Mouse (Mus musculus): ENCODE results near the gene Tesc. TPM values are rescaled to one million over a fixed set of nuclear protein-coding genes. Genes with fewer than 3 reads are reported as not detected.

Tesc gene
- total RNA-seq, 2 experiments from 2014 or later: not detected

DNA sequence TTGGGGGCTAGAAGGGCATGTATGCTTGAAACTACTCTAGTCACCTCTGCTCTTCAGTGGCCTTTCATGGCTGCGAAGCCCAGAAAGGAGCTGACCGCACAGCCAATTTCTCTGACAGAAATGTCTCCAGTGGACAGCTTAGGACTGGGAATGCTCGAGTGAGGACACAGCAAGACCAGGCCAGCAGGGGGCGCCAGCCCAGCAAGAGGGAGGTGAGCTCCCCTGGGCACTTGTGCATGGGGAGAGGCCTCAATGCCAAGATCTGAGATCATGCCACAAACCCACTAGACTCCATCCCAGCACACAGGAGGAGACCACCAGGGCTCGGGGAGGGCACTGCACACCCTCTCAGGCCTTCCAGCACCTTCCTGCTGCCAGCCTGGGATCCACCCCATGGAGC, 39.3 kb downstream of the Tesc start:
- ATAC-seq (replicated peaks; ENCODE audit: low FRiP score, poor library complexity, severe bottlenecking): no peak

DNA sequence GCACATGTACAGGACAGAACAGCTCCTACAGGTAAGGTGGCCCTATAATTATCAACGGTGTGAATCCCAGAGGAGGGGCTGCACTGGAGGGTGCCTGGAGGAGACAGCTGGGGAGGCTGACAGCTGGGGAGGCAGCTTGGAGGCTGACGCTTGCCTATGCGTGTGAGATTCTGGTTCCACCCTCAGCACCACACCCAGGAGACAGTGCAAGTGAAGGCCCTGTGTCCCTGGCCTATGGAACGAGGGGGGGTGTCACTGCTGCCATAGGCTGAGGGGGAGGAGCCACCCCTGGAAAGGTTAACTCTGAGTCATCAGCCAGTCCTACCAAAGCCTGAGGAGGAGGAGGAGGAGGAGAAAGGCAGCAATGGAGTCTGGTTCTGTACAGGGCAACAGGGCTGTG, 40.0 kb downstream of the Tesc start:
- ATAC-seq (replicated peaks; ENCODE audit: low FRiP score, poor library complexity, severe bottlenecking): no peak

DNA sequence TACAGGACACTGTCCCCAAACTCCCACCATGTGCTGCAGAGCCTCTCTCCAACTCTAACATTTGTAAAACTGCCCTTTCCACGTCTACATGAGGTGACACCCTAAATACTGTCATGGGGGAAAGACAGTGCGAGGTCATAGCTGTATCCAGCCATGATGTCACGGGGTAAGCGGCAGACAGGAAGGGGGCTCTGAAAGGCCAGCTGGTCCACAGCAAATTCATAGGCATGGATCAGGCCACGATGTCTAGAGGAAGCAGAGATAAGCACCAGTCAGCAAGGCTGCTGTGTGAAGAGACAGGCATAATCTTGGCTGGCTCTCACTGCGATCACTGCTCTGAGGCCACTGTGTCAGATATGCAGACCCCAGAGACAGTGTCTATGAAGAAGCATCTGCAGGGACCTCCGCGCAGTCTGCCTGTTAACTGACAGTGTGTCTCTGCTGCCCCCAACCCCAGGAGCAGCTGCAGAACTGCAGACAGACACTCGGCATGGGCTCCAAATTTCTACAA, 40.5 kb downstream of the Tesc start:
- ATAC-seq (replicated peaks; ENCODE audit: low FRiP score, poor library complexity, severe bottlenecking): no peak

DNA sequence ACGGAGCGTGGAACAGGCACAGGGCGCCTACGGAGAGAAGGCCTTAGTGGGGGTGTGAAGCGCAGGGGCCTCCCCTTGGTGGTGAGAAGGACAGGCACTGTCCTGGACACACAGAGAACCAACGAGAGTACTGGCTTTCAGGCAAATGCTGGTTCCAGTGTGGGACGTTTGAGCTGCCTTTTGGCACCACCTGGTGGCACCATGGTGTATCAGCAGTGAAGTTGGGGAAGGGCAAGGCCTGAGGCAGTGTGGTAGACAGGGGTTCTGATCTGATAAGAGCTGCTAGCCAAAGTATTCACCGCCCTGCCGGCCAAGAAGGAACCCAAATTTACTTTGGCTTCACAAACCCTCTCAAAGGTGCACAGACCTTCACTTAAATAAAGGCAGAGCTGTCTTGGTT, 41.8 kb downstream of the Tesc start:
- ATAC-seq (replicated peaks; ENCODE audit: low FRiP score, poor library complexity, severe bottlenecking): no peak

DNA sequence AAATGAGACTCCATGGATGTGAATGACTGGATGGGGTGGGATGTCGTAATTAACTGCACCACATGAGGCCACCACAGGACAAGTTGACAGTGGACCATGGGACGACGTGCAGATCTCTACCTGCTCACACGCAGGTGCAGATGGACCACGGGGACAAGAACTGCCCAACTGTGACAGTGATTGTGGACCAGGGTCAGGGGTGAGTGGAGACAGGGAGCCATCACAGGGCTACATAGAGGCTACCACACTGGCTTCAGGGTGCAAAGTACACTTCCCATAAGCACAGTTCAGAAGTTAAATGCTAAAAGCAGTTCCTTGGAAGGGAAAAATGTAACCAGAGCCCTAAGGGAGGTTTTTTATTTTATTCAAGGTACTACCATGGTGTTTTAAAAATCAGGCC, 44.2 kb downstream of the Tesc start:
- no peak for ATAC-seq (replicated peaks; ENCODE audit: low FRiP score, poor library complexity, severe bottlenecking)

DNA sequence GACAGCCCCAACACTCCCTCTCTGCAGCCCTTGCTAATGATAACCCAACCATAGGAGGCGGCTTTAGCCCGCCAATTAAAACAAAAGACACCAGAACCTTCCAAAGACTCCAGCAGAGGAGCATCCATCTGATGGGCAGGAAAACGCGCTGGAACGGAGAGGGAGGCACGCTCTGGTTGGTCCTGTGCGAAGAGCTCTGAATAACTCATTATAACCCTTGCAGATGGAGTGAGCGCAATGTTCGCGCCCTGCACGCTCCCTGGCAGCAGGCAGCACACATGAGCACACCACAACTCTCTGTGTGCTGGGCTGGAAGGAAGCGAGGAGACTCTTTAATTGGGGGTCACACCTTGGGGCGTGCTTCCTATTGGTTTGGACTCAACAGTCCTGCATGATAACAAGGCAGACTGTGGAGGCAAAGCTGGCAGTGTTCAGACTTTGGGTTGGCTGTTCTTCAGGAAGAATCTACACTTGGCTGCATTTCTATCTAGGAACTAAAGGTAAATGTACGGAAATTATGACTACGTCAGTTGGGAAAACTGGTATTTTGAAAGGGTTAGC, 45.8 kb downstream of the Tesc start:
- ATAC-seq (replicated peaks; ENCODE audit: low FRiP score, poor library complexity, severe bottlenecking): no peak

DNA sequence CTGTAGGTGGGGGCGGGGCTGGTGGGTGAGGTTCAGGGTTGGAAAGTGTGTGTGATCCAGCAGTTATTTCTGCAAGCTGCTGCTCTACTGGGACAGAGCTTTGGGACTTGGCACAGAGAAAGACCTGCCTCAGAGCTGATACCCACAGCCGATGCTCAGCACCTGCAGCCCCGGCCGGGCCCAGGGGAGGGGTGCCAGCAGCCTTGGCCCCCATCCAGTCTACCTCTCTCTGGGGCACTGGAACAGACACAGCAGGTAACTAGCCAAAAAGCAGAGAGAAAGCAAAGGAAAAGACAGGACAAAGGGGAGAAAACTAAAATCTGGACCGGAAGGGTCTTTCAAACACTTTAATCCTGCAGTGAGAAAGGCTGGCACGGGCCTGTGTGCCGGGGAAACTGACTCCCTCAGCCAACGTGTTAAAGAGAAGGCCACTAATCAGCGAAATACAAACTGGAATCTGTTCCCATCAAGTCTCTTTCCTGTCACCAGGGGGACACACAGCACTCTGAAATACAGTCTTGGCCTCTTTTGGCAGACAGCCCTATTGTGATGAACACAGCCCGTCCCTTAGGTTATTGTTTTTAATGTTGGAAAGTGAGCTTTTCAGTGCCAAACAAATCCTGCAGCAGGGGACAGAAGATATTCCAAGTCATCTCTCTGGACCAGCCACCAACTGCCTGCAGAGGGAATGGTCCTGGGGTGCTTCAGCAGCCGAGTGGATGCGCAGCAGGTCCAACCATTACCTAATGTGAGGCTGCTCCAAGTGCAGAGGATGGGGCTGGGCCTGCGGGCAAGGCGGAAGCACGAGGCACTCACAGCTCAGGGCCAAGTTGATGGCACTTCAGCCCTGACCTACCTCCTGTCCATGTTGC, 49.4 kb downstream of the Tesc start:
- no peak for ATAC-seq (replicated peaks; ENCODE audit: low FRiP score, poor library complexity, severe bottlenecking)

DNA sequence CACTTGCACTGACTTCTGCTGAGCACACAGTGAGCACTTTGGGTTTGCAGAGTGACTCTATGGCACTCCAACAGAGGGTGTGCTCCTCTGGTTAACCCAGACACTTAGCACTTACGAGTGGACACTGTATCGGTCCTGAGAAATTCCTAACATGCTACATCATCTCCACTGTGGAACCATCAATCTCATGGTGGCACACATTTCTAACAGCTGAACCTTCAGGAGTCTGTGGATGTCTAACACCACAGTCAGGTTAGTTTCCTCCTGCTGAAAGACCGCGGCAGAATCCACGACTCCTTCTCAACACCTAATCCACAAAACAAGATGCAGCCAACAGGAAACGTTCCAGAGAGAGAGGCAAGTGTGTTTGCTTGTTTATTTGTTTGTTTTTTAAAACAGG, 51.0 kb downstream of the Tesc start:
- no peak for ATAC-seq (replicated peaks; ENCODE audit: low FRiP score, poor library complexity, severe bottlenecking)

DNA sequence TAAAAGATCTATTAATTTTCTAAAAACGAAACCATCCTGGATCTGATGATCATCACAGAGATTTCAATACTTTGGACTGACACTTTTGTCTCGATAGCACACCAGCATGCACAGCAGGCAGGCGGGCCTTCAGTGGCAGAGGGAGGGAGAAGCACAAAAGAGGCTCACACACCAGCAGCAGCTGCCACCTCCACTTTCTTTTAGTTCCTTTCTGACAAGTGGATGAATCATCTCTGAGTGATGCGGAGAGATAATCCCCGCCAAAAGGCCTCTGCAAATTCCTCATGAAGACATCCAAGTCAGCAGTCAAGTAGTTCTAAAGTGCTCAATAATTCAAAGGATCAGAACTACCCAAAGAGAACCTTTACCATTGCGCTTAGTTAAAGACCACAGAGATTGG, 51.8 kb downstream of the Tesc start:
- no peak for ATAC-seq (replicated peaks; ENCODE audit: low FRiP score, poor library complexity, severe bottlenecking)

DNA sequence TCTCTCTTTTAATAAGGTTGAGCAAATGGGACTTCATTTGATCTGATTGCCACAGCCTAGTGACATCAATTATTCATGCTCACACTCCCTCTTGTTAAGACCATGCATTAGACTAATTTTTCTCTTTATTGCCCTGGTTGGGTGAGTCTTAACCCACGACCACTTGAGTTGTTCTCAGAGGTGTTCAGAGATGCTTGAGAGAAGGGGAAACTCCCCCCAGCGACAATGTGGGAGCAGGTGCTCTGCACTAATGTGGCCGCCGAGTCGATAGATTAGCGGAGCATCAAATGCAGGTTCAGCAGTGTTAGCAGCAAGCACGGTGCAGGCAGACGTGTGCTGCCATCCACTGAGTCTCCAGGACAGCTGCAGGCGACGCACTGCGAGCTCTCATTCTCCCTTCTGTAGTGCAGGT, 52.3 kb downstream of the Tesc start:
- no peak for ATAC-seq (replicated peaks; ENCODE audit: low FRiP score, poor library complexity, severe bottlenecking)

DNA sequence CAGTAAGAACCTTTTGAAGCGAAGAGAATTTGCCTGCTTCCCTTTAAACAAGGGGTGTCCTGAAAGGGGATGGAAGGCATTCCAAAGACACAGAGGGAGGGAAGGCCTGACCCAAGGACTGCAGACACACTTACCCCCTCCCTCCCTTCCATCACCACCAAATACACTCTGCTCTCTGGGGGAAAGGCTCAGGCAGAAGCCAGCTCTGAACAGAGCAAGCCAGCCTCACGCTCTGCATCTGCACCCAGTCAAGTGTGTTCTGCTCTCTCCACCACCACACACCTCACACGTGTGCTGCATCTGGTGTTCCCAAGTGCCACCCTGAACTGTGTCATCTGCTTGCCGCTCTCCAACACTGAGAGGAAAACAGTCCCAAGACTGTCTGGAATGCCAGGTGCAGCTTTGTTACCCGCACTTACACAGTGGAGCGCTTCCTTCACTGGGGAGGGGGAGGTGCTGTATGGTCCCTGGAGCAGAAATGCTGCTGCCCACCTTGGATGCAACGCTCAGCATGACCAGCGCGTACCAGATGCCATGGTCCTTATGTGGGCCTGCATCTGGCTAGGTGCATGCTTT, 53.9 kb downstream of the Tesc start:
- no peak for ATAC-seq (replicated peaks; ENCODE audit: low FRiP score, poor library complexity, severe bottlenecking)

DNA sequence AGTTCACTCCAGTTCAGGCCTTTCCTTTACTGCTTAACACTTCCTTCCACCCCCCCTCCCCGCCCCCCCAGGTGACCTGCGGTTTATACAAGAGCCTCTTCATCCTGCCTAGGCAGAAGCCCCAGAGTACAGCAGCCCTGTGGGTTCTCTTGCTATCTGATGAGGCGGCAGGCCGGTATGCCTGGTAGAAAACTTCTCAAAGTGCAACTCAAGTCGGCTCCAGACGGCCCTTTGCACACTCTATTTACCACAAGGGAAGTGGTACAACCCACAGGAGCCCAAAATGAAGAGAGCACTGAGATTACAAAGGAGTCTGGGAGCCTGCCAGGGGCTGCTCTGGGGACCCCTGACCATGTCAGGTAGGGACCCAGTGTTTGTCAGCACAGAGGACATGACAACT, 54.5 kb downstream of the Tesc start:
- no peak for ATAC-seq (replicated peaks; ENCODE audit: low FRiP score, poor library complexity, severe bottlenecking)

DNA sequence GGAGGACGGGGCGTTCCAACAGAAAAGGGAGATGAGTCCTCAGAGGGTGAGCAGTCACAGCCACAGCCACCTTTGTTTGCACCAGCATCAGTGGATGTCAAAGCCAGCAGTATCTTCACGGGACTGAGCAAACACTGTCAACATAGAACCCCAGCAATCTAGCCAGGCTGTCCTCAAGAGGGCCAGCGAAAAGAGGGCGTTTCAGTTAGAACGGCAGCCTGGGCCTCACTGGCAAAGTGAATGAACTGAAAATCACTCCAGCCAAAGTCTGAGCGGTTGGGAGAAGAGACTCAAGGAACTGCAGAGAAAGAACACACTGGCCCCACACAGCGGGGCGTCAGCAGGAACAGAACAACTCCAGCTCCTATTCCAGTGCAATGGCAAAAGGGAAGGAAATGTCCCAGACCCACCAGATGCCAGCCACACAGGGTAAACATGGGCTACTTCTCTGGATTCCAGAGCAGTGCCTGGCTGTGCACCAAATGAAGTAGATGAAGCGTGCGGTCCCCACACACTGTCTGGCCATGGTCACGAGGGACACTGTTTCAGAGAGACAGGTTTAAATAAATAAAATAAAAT, 55.6 kb downstream of the Tesc start:
- ATAC-seq (replicated peaks; ENCODE audit: low FRiP score, poor library complexity, severe bottlenecking): no peak

DNA sequence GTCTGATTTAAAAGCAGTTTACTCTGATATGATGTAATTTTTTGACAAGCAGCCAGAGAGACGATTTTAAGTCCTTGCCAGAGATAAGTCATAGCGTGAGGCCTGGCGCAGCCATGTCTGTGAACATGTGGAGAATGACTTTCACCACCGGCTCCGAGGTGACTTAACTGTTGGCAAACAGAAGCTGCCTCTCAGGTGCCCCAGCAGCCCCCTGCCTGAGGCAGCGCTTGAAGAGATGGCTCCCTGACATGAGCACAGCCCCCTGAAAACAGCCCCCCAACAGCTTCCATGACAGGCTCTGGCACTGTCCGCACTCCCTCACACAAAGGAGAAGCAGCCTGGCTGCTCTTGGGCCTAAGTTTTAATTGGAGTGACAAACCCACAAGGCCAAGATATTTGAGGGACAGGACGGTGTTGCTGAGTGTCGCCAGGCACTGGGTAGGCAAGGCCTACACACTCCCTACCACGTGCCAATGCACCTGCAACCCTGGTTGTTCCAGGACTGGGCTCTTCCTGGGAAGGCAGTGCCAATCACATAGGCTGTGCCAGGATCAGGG, 56.7 kb downstream of the Tesc start:
- no peak for ATAC-seq (replicated peaks; ENCODE audit: low FRiP score, poor library complexity, severe bottlenecking)

DNA sequence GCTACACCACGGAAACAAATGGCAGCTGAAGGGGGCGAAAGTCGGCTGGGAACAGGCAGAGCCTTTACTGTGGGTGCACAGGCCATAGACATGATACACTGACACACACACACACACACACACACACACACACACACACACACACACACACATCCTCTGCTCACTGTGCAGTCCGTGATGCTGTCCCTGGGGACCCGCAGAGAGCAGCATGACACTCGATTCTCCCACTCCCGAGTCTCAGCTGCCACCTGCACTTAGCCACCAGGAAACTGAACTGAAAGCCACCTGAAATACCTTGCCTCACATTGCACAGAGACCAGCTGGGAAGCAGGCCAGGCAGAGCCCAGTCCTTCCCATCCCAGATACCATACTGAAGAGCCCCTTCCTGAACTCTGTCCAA, 57.8 kb downstream of the Tesc start:
- no peak for ATAC-seq (replicated peaks; ENCODE audit: low FRiP score, poor library complexity, severe bottlenecking)

DNA sequence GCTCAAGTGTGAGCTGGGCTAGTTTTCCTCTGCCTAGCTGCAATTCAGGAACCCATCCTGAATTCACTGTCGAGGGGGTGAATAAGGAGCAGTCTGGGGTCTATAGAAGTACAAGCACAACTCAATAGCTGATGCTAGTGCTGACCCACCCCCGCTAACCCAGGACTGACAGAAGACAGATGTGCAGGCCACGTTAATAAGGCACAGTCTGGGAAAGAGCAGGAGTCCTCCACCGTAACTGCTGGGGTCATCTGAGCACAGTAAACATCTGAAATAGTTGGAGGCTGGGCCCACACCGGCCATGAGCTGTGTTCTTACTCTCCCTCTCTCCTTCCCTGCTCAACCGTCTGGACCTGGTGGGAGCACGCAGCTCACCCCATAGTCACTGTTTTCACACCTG, 59.4 kb downstream of the Tesc start:
- no peak for ATAC-seq (replicated peaks; ENCODE audit: low FRiP score, poor library complexity, severe bottlenecking)

DNA sequence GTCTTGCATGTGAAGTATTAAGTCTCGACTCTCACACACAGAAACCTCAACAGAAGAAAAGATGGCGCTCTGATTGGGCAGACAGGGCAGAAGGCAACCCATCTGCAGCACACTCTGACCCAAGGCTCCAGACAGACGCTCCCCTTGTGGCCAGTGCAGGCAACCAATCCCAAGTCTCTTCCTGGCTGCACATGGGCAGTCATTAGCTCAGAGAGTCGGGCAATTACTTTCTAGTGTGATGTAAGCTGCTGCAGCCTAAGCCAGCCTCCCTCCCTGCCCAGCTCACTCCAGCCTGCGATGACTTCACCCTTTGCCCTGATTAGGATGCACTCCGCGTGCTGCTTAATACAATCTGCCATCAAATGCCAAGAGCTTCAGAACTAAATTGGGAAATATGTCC, 61.6 kb downstream of the Tesc start:
- ATAC-seq (replicated peaks; ENCODE audit: low FRiP score, poor library complexity, severe bottlenecking): no peak

DNA sequence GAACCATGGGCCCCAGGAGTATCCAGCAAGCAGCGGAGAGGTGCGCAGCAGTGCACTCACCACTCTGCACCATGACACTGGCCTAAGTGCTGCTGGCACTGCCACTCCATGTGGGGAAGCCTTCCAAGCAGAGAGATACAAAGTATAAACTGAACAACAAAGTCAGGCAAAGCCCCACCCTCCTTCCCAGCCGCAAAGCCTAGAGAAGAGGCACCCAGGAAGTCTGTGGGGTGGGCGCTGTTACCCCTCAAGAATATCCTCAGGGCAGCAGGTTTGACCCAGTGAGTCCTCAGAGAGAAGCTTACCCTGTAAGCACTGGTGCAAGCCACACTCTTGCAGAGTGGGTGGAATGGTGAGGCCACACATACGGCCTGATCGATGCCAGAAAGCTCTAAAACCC, 62.6 kb downstream of the Tesc start:
- no peak for ATAC-seq (replicated peaks; ENCODE audit: low FRiP score, poor library complexity, severe bottlenecking)

DNA sequence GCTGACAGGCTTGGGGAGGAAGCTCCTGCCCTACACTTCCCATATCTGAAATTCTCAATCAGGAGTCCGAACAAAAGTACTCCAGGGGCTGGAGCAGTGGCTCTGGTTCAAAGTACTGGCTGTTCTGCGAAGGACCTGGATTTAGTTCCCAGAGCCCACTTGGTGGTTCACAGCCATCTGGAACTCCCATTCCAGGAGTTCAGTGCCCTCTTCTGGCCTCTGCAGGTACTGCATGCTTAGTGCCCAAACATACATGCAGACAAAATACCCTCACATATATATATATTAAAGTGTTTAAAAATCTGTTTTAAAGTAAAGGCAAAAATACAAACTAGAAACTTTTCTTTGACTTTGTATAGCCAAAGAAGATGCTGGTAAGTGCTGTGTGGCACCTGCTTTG, 63.3 kb downstream of the Tesc start:
- no peak for ATAC-seq (replicated peaks; ENCODE audit: low FRiP score, poor library complexity, severe bottlenecking)

DNA sequence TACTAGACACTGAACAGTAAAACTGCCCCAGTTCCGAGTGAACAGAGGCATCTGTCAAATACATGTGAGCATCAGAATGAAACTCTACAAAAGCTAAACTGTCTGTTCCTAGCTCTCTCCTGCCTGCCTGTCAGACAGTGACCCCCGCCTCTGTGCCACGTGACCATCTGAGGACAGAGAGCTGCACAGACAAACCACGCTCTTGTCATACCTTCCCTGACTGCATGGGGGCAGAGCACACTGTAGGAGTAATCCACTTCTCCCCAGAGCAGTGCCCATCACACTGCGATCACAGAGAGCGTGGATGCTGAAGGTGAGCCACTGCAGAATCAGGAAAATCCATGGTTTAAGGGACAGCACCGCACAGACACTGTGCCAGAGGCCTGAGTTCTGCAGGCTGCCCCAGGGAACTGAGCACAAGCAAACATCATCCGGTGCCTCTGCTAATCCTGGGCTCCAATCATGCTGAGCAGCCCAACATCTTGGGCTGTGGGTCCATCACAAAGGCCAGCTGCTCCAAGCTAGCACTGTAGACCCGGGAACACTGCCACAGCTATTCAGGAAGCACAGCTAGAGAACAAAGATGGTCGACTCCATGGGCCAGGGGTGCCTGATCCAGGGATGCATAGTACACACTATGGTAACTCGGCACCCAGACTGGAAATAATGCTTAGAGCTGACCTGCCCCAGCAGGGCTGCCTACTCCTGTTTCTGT, 65.9 kb downstream of the Tesc start:
- no peak for ATAC-seq (replicated peaks; ENCODE audit: low FRiP score, poor library complexity, severe bottlenecking)
